ENCODE assay signal across 27 mouse cellular contexts in the genomic region with DNA sequence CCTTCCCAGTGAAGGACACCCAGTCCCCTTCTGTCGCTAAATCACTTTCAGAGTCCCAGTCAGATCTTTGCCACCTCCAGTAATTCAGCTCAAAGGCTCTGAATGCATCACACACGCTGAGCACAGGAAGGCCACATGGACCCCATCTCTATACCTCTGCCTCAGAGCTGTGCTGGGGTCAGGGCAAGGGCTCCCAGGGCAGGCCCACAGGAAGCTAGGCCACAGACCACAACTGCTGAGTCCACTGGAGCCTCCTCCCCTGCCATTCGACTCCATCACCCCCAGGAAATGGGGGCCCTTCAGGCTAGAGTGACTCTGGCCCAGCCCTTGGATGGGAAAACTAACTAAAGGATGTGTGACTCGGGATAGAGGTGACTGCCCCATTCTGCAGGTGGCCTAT. TPM values are rescaled to one million over a fixed set of nuclear protein-coding genes. Genes with fewer than 3 reads are reported as not detected.
DNase-seq lines count a peak whose midpoint lies in the region; ATAC-seq and TF ChIP-seq lines count a peak whose summit lies in the region.
"Had no signal": no experiment of that assay in that cellular context is flagged by ENCODE, and none has a peak within 500 bp of the region (broad histone marks: within the 10 kb centered on the region; RNA-seq: fewer than 3 reads in every experiment).

No protein-coding gene starts in this region.

- no peaks in the 10 kb centered on the region for H3K9me3 ChIP-seq in intestine, embryonic 15.5 days
- H3K9me3 ChIP-seq in intestine, postnatal 0 days (ENCODE audit: control insufficient read depth) = no peaks in the 10 kb centered on the region
- no peaks in the 10 kb centered on the region for H3K9me3 ChIP-seq in intestine, embryonic 16.5 days (ENCODE audit: control insufficient read depth, low read length)
- H3K9me3 ChIP-seq: embryonic facial prominence, embryonic 13.5 days; embryonic facial prominence, embryonic 15.5 days had no signal

- H3K4me3 ChIP-seq in intestine, embryonic 15.5 days (replicated peaks) = no peak overlapping the region
- H3K4me3 ChIP-seq in intestine, postnatal 0 days (ENCODE audit: low read depth, low read length) = no peak overlapping the region
- no peak overlapping the region for H3K4me3 ChIP-seq in intestine, embryonic 16.5 days (ENCODE audit: low read length)
- H3K4me3 ChIP-seq: embryonic facial prominence, embryonic 13.5 days; embryonic facial prominence, embryonic 15.5 days; erythroblast, embryonic 14.5 days; forebrain, embryonic 10.5 days; forebrain, embryonic 12.5 days had no signal

- no peak overlapping the region for H3K4me2 ChIP-seq in intestine, embryonic 15.5 days (replicated peaks)
- no peak overlapping the region for H3K4me2 ChIP-seq in intestine, postnatal 0 days (replicated peaks; ENCODE audit: low read depth)
- H3K4me2 ChIP-seq in intestine, embryonic 16.5 days (ENCODE audit: low read depth, low read length) = no peak overlapping the region
- H3K4me2 ChIP-seq: embryonic facial prominence, embryonic 13.5 days; embryonic facial prominence, embryonic 15.5 days; forebrain, embryonic 12.5 days had no signal

- WGBS in intestine, embryonic 15.5 days = 79% methylated on average over 4 of the region's 4 CpGs
- 79% methylated on average over 4 of the region's 4 CpGs for WGBS in intestine, postnatal 0 days
- WGBS in intestine, embryonic 16.5 days = 76% methylated on average over 4 of the region's 4 CpGs

- H3K9ac ChIP-seq in intestine, embryonic 15.5 days = no peak overlapping the region
- H3K9ac ChIP-seq in intestine, postnatal 0 days (ENCODE audit: low read depth, low read length) = no peak overlapping the region
- 0 out of 2 replicates have a peak overlapping the region, but pooled peaks have one; percentile 24 for H3K9ac ChIP-seq in intestine, embryonic 16.5 days (ENCODE audit: low read depth, low read length)
- H3K9ac ChIP-seq: embryonic facial prominence, embryonic 13.5 days; embryonic facial prominence, embryonic 15.5 days; forebrain, embryonic 12.5 days had no signal

- peaks cover 54% of the 10 kb centered on the region for H3K36me3 ChIP-seq in intestine, embryonic 15.5 days
- H3K36me3 ChIP-seq in intestine, postnatal 0 days (ENCODE audit: control insufficient read depth, insufficient read depth) = peaks cover 67% of the 10 kb centered on the region
- H3K36me3 ChIP-seq in intestine, embryonic 16.5 days (ENCODE audit: control insufficient read depth, insufficient read depth, low read length) = peaks cover 43% of the 10 kb centered on the region

- peak; percentile 71 for DNase-seq in 416B (ENCODE audit: low read depth)
- DNase-seq in heart, postnatal 25 days (ENCODE audit: low spot score) = no peak
- DNase-seq in heart, adult 11 months = no peak
- DNase-seq: adrenal gland, adult 2 months; adrenal gland, postnatal 10 days; adrenal gland, postnatal 25 days; cerebellum, adult 11 months; cerebellum, adult 18-20 months; cerebellum, adult 8-10 months; cerebellum, adult 9-11 months; cerebellum, postnatal 14 days; cerebellum, postnatal 36 days; embryo, embryonic 11 days had no signal

- no peak for TF ChIP-seq CTCF in intestine, postnatal 0 days (IDR thresholded peaks at IDR 0.05; ENCODE audit: low read depth)

- intact Hi-C loops in heart, postnatal 25 days (cut with DNase I) = no loop called here

- no peak for ATAC-seq in intestine, embryonic 15.5 days
- no peak for ATAC-seq in intestine, postnatal 0 days
- peak; percentile 17; the same call in 1 of the 2 replicates for ATAC-seq in intestine, embryonic 16.5 days
- ATAC-seq: forebrain, embryonic 14.5 days; forebrain, embryonic 16.5 days had no signal

- H3K4me1 ChIP-seq in intestine, embryonic 15.5 days (replicated peaks) = peaks cover 9% of the 10 kb centered on the region
- H3K4me1 ChIP-seq in intestine, postnatal 0 days (replicated peaks; ENCODE audit: control insufficient read depth, insufficient read depth, low read length) = no peaks in the 10 kb centered on the region
- H3K4me1 ChIP-seq in intestine, embryonic 16.5 days (ENCODE audit: control insufficient read depth, insufficient read depth, low read length) = peaks cover 16% of the 10 kb centered on the region

- H3K27ac ChIP-seq in intestine, embryonic 15.5 days = 0 out of 2 replicates have a peak overlapping the region, but pooled peaks have one; percentile 5
- no peak overlapping the region for H3K27ac ChIP-seq in intestine, postnatal 0 days (ENCODE audit: low read depth, low read length)
- H3K27ac ChIP-seq in intestine, embryonic 16.5 days (ENCODE audit: low read length) = 0 out of 2 replicates have a peak overlapping the region, but pooled peaks have one; percentile 7
- H3K27ac ChIP-seq: embryonic facial prominence, embryonic 13.5 days; embryonic facial prominence, embryonic 15.5 days; forebrain, embryonic 10.5 days; forebrain, embryonic 12.5 days had no signal

- H3K27me3 ChIP-seq in intestine, embryonic 15.5 days (replicated peaks) = no peaks in the 10 kb centered on the region
- no peaks in the 10 kb centered on the region for H3K27me3 ChIP-seq in intestine, postnatal 0 days (replicated peaks; ENCODE audit: control insufficient read depth, insufficient read depth, low read length)
- H3K27me3 ChIP-seq in intestine, embryonic 16.5 days (replicated peaks; ENCODE audit: control insufficient read depth, insufficient read depth, low read length) = no peaks in the 10 kb centered on the region
- H3K27me3 ChIP-seq: embryonic facial prominence, embryonic 13.5 days; embryonic facial prominence, embryonic 15.5 days; forebrain, embryonic 12.5 days had no signal

RNA-seq across cellular contexts. Expression of gene Lfng, which starts 16.7 kb away (rescaled TPM):
- 14.8 and 16.0 TPM in 2 replicates for polyA plus RNA-seq in intestine, embryonic 15.5 days (2015; fragmentation: Nextera tagmentation; extraction: Ambion mirVana)
- polyA plus RNA-seq in intestine, postnatal 0 days (2015; fragmentation: Nextera tagmentation; extraction: Ambion mirVana) = 7.1 and 7.3 TPM in 2 replicates
- polyA plus RNA-seq in intestine, embryonic 16.5 days (2015; fragmentation: Nextera tagmentation; extraction: Ambion mirVana) = 11.9 and 13.4 TPM in 2 replicates
- total RNA-seq in heart, postnatal 25 days (2021) = 10 to 100 TPM in 1 of 2 experiments, 1 to 10 TPM in 1; 7.3 to 10.8 TPM

RNA-seq across cellular contexts. Expression of gene Ttyh3, which starts 25.0 kb away (rescaled TPM):
- 34.5 and 34.7 TPM in 2 replicates for polyA plus RNA-seq in intestine, embryonic 15.5 days (2015; fragmentation: Nextera tagmentation; extraction: Ambion mirVana)
- 21.4 and 23.6 TPM in 2 replicates for polyA plus RNA-seq in intestine, postnatal 0 days (2015; fragmentation: Nextera tagmentation; extraction: Ambion mirVana)
- polyA plus RNA-seq in intestine, embryonic 16.5 days (2015; fragmentation: Nextera tagmentation; extraction: Ambion mirVana) = 17.0 and 24.3 TPM in 2 replicates
- total RNA-seq in heart, postnatal 25 days (2021) = 10 to 100 TPM; 15.6 to 18.6 TPM

RNA-seq across cellular contexts. Expression of gene Grifin, which starts 58.9 kb away (rescaled TPM):
- 0.49 and 0.58 TPM in 2 replicates for polyA plus RNA-seq in intestine, embryonic 15.5 days (2015; fragmentation: Nextera tagmentation; extraction: Ambion mirVana)
- polyA plus RNA-seq in intestine, postnatal 0 days (2015; fragmentation: Nextera tagmentation; extraction: Ambion mirVana) = 1.1 and 1.5 TPM in 2 replicates
- polyA plus RNA-seq in intestine, embryonic 16.5 days (2015; fragmentation: Nextera tagmentation; extraction: Ambion mirVana) = 0.70 and 0.80 TPM in 2 replicates
- not detected for total RNA-seq in heart, postnatal 25 days (2021)
- total RNA-seq: adrenal gland, adult 2 months; adrenal gland, postnatal 10 days; adrenal gland, postnatal 25 days; adrenal gland, postnatal 4 days; common myeloid progenitor, adult 5-6 weeks; MEL had no signal
- polyA plus RNA-seq: adrenal gland, adult 2 months; C2C12; embryonic facial prominence, embryonic 13.5 days; embryonic facial prominence, embryonic 15.5 days; forebrain, embryonic 10.5 days; forebrain, embryonic 12.5 days; forebrain, embryonic 14.5 days; forebrain, embryonic 16.5 days had no signal
